In the genomic region with DNA sequence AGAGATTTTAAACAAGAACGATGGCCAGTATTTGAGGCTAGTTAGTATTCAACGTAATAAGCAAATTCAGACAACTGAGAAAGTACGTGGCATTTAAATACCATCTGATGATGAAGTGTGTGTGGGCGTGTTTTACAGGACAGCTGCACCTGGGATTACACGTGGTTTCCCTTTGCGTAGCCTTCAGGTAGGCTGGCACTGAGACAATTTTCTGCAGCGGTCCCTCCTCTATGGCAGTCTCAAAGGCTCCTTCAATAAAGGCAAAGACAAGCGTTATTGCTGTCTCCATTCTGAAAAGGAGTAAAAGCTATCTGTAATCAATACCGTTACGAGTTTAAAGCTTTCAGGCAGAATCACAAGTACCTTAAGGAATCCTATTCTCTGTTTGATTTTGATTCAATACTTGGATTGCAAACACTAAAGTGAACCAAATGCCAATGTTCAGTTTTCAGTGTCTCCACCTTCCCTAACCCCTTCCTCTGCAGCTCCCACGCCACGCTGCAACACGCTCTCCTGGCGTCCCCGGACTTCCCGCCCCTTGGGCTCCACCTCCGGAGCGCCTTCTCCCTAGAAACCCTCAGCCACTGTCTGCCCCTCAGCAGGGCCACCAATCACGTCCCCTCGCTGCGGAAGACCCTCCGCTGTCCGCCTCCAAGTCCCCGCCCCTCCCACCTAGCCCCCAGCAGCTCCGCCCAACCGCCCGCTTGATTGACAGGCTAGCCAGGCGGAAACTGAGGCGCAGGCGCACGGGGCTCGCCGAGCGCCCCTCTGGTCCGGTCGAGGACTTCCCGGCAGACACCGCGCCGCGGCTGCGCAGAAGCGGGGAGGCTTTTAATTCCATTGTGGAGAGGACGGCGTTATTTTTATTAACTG, we compare ENCODE assay signal across 8 mouse cellular contexts. TPM values are rescaled to one million over a fixed set of nuclear protein-coding genes. Genes with fewer than 3 reads are reported as not detected.
DNase-seq lines count a peak whose midpoint lies in the region; ATAC-seq and TF ChIP-seq lines count a peak whose summit lies in the region.

TSS of gene Zfp281 (plus strand) at position 756 of the 873 bp plus-strand sequence.

- H3K36me3 ChIP-seq in hindbrain, postnatal 0 days (ENCODE audit: insufficient read depth, low read length) = peaks cover 8% of the 10 kb centered on the region; the same call in 1 of the 2 replicates

- peak; percentile 99 for DNase-seq in ZHBTc4 (ENCODE audit: low read depth, low spot score)
- peak; percentile 98 for DNase-seq in gastrocnemius, adult 2 months
- peak; percentile 99 for DNase-seq in hindbrain, postnatal 0 days (ENCODE audit: low spot score)
- DNase-seq in left cerebral cortex, adult 2 months (ENCODE audit: extremely low spot score in 1 of 2, low spot score in 2 of 2) = peak; percentile 95 to 96
- DNase-seq in right cerebral cortex, adult 2 months (ENCODE audit: low spot score in 2 of 2) = peak; percentile 94 to 95
- DNase-seq in urinary bladder, postnatal 14 days (ENCODE audit: low spot score) = peak; percentile 96

- H3K4me3 ChIP-seq in gastrocnemius, adult 2 months = peak within 1 kb of the TSS; percentile 97
- H3K4me3 ChIP-seq in hindbrain, postnatal 0 days (ENCODE audit: low read length) = peak within 1 kb of the TSS; percentile 89
- peak within 1 kb of the TSS; percentile 89 for H3K4me3 ChIP-seq in left cerebral cortex, adult 2 months

- peak within 1 kb of the TSS; percentile 98 for H3K9ac ChIP-seq in hindbrain, postnatal 0 days (replicated peaks; ENCODE audit: low read length)

- intact Hi-C loops in gastrocnemius, adult 2 months (cut with DNase I) = loop anchor here (5.0 to 10.0 kb wide), 4 partner anchors 58 to 1990 kb away; no protein-coding TSS in a partner anchor
- intact Hi-C loops in left cerebral cortex, adult 2 months (cut with DNase I) = loop anchor here (5.0 kb wide), 3 partner anchors 72 to 103 kb away; no protein-coding TSS in a partner anchor

- peak; percentile 97 for ATAC-seq in common myeloid progenitor, adult 5-6 weeks (replicated peaks; ENCODE audit: low read depth, poor library complexity, severe bottlenecking)
- ATAC-seq in hindbrain, postnatal 0 days = peak; percentile 99
- peak; percentile 94 for ATAC-seq in megakaryocyte, adult 5-6 weeks (ENCODE audit: poor library complexity, severe bottlenecking)

- peak within 1 kb of the TSS; percentile 94 for H3K27ac ChIP-seq in gastrocnemius, adult 2 months
- H3K27ac ChIP-seq in hindbrain, postnatal 0 days = peak within 1 kb of the TSS; percentile 98
- peak within 1 kb of the TSS; percentile 91 for H3K27ac ChIP-seq in left cerebral cortex, adult 2 months

- peaks cover 29% of the 10 kb centered on the region for H3K4me1 ChIP-seq in hindbrain, postnatal 0 days (ENCODE audit: insufficient read depth, low read length)

- peak within 1 kb of the TSS; percentile 75 for H3K4me2 ChIP-seq in hindbrain, postnatal 0 days (ENCODE audit: low read depth, low read length)

- H3K27me3 ChIP-seq in hindbrain, postnatal 0 days (ENCODE audit: insufficient read depth, low read length) = no peaks in the 10 kb centered on the region

- 0 out of 2 replicates have a peak, but pooled peaks have one; percentile 1 for TF ChIP-seq CTCF in gastrocnemius, adult 2 months (IDR thresholded peaks at IDR 0.05)
- peak; percentile 22; the same call in 1 of the 2 replicates for TF ChIP-seq CTCF in hindbrain, postnatal 0 days (IDR thresholded peaks at IDR 0.05; ENCODE audit: low read depth)
- TF ChIP-seq CTCF in left cerebral cortex, adult 2 months (IDR thresholded peaks at IDR 0.05) = no peak; the same call in none of the 2 replicates

- 1% methylated on average over 45 of the region's 45 CpGs for WGBS in hindbrain, postnatal 0 days

- H3K9me3 ChIP-seq in hindbrain, postnatal 0 days (ENCODE audit: low read length) = no peaks in the 10 kb centered on the region

RNA-seq across cellular contexts. Expression of gene Zfp281, which starts in this region (rescaled TPM):
- 29.4 and 30.9 TPM in 2 replicates for total RNA-seq in common myeloid progenitor, adult 5-6 weeks (2017)
- 10 to 100 TPM; 10.1 to 15.0 TPM for total RNA-seq in gastrocnemius, adult 2 months (2021)
- total RNA-seq in hindbrain, postnatal 0 days (2014; rRNA removed) = 22.3 and 25.7 TPM in 2 replicates
- 17.2 and 19.5 TPM in 2 replicates for polyA plus RNA-seq in hindbrain, postnatal 0 days (2015; fragmentation: Nextera tagmentation; extraction: Ambion mirVana)
- 10 to 100 TPM; 34.6 to 38.6 TPM for total RNA-seq in left cerebral cortex, adult 2 months (2021)
- 17.0 and 19.9 TPM in 2 replicates for total RNA-seq in megakaryocyte, adult 5-6 weeks (2015)
- 18.9 and 21.0 TPM in 2 replicates for total RNA-seq in megakaryocyte, adult 5-6 weeks (2017)

Comparison
In these comparisons a context has a peak if more than half of its experiments do, and no peak if none do; other contexts are left out.
1. Peak in every context shown above with its lines: DNase-seq, ATAC-seq, H3K4me3 ChIP-seq and H3K27ac ChIP-seq.